Mouse (Mus musculus) left cerebral cortex, postnatal 10 days (tissue): ENCODE results near the gene Rcan2. TPM values are rescaled to one million over a fixed set of nuclear protein-coding genes. Genes with fewer than 3 reads are reported as not detected.

Experiments
- DNase-seq, 2 experiments: peaks; one replicate each; pipeline ENCODE4 v3.0.0; 2021 to 2022; ENCODE audit warnings: low spot score in 2 of 2, mixed read lengths in 1 of 2; ENCODE audit errors: extremely low spot score in 1 of 2
- intact Hi-C: fragments of 180-260 bp; cut with DNase I; formaldehyde crosslinking; loops from one replicate; pipeline ENCODE4 v1.15.1; 2025
- total RNA-seq, 2 experiments: library from RNA; stranded (reverse); gene quantifications; 2 replicates each; pipeline ENCODE4 v1.2.3; 2021

Rcan2 gene
- total RNA-seq, 2 experiments from 2014 or later = 65.5 to 70.4 TPM

DNA sequence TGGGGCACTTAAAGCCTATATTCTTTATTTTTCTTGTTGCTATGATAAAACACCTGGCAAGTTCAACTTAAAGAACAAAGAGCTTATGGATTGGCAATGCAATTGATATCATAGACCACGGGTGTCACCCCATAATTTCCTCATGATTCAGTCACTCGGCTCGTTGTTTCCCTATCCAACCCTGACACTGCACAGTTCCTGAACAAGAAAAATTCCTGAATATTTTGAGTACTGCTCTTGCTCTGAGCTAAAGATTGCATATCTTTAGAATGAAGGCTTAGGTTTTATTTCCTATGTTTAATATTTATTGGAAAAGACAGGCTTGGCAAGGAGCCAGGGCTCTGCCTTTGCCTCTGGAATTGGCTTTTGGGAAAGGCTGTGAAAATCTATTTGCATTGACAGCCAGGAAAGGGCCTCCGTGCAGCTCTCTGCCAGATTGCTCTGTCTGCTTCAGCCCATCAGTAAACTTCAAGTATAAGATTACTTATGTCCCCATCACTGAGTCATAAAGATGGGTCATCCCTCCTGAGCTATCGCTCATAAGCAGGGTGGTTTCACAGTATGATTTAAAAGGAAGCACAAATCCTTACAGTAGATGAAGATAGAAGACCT lies 188.3 kb downstream of the Rcan2 start:
- DNase-seq = no peak
- intact Hi-C loops = no loop called here

- DNase-seq = no peak
- intact Hi-C loops = no loop called here
Observed at GRCm38 (mm10) chr17:43990957-43991383, 189.8 kb downstream of the Rcan2 start.

DNA sequence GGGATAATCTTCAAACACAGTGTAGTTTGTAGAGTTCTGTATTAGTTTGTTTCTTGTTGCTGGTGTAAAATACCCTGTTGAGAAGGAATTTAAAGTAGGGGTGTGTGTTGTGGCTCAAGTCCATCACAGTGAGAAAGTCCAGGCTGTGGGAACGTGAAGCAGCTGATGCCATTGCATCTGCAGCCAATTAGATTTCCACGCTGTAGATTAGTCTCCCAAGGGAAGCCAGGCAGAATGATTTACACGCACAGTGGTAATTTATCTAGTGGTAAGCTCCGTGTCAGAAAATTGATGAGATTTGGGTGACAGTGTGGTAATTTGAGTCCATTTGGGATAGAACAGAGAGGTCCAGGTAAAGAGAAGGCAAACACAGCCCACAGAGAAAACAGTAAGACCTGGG lies 192.9 kb downstream of the Rcan2 start:
- DNase-seq = no peak
- intact Hi-C loops = no loop called here

- intact Hi-C loops = no loop called here
- DNase-seq = no peak
Observed at GRCm38 (mm10) chr17:43997514-43997913, 196.4 kb downstream of the Rcan2 start.

- intact Hi-C loops = no loop called here
Observed at GRCm38 (mm10) chr17:43998095-43998494, 196.9 kb downstream of the Rcan2 start.

DNA sequence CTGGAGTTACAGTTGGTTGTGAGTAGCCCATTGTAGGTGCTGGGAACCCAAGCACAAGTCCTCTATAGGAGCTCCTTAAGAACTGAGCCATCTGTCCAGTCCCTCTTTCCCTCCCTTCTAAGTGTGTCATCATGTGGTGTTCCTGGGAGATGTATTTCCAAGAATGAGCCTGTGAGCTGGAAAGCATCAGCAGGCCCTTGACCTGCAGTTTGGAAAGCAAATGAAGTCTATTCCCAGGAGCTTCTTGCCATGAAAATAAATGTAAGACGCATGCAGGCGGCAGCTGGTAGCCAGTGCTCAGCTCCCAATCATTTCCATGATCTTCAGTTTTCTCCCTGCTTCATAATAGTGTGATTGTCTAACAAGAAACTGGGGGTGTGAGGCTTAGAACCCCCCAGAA lies 203.2 kb downstream of the Rcan2 start:
- intact Hi-C loops = no loop called here
- DNase-seq = no peak

More at GRCm38 (mm10) chr17:43998095-43998494, 196.9 kb downstream of the Rcan2 start:
- no peak for DNase-seq

DNA sequence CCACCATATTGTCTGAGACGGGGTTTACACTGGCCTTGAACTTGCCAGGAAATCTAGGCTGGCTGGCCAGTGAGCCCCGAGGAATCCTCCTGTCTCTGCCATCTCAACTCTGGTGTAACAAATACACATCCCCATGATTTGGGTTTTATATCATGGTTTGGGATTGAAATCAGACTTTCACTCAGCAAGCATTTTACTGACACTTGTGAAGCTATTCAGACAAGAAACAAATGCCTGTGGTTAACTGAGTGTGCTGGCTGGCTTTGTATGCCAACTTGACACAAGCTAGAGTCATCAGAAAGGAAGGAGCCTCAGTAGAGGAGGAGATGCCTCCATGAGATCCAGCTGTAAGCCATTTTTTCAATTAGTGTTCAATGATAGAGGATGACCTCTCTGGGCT lies 206.3 kb downstream of the Rcan2 start:
- intact Hi-C loops = no loop called here
- DNase-seq = no peak

GRCm38 (mm10) chr17:44011917-44012316 lies 210.8 kb downstream of the Rcan2 start:
- intact Hi-C loops = no loop called here
- DNase-seq = no peak

DNA sequence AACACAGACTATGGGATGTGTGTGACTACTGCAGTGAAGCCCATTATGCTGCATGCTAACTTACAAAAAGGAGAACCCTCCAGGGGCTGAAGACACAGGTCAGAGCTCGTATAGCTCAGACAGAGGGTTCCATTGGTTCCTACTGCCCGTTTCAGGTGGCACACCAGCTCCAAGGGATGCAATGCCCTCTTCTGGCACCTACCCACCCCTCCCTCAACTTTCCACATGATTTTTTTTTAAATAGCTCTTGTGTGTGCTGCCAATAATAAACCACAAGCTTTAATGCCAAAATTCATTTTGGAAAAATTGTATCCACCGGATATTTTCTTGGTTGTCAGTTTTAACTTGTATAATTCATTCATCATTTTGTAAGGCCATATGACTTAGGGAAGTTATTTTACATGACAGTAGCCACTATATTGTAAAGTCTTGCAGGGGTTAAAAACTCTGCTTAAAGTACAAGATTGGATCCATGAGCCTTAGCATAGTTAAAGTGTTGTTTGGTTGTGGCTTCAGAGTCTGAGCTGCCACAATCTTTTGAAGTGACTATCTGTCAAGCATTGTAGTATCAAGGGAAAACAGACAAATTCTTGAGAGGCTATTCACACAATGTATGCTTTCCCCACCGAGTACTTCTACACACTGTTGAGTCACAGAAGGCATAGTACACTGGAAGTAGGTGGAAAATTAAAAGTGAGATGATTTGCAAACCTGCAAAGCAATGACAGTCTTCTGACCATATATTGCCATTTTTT lies 212.8 kb downstream of the Rcan2 start:
- DNase-seq = no peak

DNA sequence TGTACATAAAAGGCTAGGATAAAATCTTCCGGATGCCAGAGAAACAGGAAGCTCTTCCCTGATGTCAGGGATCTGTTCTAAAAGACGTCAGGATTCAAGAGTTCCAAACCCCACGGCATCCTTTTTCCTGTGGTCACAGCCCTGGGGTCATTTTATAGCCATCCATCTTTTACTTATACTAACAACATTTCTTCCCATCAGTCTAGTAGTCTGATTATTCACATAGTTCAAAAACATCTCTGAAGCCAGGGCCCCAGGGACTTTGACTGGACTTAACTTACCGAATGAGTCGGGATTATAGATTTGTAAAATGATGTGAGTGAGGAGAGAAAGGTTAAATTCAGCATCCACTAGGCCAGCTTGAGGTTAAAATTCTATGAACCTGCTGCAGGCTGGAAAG lies 215.2 kb downstream of the Rcan2 start:
- no peak for DNase-seq
- intact Hi-C loops = no loop called here

More for the DNA sequence above, 212.8 kb downstream of the Rcan2 start:
- intact Hi-C loops = no loop called here

DNA sequence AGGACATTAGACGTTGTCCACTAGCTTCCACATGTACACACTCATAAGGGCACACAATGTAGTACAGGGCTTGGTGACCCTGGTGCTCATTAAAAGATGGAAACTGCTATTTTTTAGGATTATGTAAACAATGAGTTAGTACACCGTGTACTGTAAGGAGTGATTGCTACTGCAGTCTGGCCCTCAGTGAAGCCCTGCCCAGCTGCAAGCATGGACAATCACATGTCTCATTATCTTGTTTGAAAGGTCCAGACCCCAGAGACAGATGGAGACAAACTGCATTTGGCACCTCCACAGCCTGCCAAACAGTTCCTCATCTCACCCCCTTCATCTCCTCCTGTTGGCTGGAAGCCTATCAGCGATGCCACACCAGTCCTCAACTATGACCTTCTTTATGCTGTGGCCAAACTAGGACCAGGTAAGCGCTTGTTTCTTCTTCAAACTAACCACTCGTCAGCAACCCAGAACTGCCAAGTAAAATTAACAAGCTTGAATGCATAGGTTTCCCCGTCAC lies 219.6 kb downstream of the Rcan2 start:
- intact Hi-C loops = no loop called here

DNA sequence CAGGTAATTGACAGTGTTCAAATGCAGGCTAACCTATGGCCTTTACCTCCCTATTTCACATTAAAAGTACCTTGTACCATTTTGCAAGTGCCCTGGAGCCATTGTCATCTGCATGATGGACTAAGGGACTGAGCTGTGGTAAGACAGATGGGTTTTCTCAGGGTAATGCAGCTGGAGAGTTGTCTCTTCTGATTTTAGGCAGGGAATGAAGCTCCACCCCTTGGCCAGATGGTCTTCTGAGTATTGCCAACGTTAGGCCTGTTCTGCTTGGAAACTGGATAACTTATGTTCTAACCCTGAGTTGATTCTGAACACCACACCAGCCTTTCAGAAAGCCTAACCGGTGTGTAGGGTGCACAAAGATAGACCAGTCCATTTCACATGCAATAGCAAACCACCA lies 222.7 kb downstream of the Rcan2 start:
- DNase-seq = no peak
- intact Hi-C loops = no loop called here

More for the DNA sequence above, 219.6 kb downstream of the Rcan2 start:
- no peak for DNase-seq

- no peak for DNase-seq
- intact Hi-C loops = no loop called here
Observed at GRCm38 (mm10) chr17:44025011-44025410, 223.9 kb downstream of the Rcan2 start.

DNA sequence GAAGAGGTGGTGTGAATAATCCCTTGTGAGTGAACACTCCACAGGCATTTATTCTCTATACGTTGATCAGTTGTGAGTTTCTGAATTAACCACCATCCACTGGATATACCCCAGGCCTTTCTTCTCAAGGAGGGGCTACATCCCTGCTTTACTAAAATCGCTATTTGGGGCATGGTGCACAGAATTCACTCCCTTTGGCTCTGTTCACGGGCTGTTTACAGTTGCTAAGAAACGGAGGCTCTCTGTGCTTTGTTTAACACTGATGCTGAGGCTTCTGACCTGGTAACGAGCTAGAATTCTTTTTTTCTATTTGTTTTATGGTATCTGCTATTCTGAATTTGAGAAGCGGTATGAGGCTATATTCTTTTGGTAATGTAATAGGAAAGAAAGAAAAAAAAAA lies 224.8 kb downstream of the Rcan2 start:
- intact Hi-C loops = no loop called here
- DNase-seq = no peak

DNA sequence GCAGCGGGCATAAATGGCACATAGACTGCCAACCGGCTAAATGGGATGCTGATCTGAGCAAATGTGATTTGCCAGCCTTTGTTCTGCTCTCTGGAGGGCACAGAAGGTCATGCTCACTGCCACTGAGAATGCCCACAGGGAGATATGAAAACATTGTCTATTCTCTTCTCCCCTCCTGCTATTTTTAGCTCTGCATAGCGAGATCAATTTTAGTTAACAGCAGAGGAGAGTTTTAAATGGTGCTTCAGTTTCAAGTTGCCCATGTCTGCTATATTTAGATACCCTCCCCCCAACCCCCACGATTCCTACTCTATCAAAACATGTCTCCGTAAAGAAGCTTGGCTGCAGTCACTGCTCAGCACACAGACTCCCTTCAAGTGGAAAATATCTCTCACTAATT lies 225.2 kb downstream of the Rcan2 start:
- intact Hi-C loops = no loop called here
- DNase-seq = peak in 1 of 2 experiments; percentile 45

GRCm38 (mm10) chr17:44026786-44027185 lies 225.6 kb downstream of the Rcan2 start:
- DNase-seq = no peak
- intact Hi-C loops = no loop called here

- intact Hi-C loops = no loop called here
Observed at GRCm38 (mm10) chr17:44027311-44027710, 226.2 kb downstream of the Rcan2 start.

DNA sequence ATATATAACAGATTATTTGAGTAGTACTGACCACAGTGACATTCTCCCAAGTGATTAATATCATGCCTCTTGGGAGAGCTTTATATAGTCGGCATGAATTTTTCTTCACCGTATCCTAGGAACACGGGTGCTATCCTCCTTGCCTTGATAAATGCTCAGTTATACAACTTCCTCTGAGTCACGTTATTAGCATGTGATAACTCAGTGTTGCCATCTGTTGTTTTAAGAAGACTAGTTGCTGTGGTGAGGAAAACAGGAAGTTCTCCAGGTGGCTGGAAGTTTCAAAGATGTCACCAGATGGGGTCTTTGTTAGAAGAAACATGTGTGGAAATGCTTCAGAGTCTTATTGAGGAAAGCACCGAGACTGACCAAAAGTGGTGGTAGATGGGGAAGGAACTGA lies 228.5 kb downstream of the Rcan2 start:
- DNase-seq = no peak
- intact Hi-C loops = no loop called here

More at GRCm38 (mm10) chr17:44027311-44027710, 226.2 kb downstream of the Rcan2 start:
- no peak for DNase-seq

DNA sequence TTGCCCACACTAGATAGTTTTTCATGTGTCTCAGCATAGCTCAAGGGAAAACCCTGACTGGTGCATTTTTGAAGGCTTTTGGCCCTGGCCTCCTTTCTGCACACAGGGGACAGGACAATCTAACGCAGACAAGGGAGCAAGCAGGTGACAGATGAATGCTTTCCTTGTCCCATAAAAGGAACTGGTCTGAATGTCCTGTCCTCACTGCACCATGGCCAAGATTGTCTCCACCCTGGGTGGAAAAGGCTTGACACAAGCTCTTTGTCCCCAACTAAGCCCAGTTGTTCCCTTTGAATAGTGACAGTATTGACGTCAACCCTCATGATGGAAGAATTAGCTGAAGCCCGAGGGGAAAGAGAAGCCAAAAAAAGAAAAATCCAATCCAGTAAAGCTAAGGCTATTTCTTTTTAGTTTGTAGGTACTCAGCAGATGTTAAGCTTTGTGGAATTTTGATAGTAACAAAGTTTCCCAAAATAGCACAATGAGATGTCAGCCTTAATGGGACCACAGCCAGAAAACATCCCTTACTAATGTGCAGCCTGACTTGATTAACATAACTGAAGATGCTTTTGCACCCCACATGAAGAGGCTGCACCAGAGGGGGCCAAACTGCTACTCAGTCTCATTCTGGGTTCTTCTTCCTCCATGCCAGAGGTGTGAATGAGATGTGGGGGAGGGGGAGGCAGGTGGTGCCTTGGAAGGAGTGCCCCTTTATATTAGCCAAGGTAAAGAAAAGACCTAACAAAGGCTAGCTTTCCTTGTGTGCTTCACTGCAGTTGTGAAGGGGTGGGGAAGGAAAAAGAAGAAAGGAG lies 229.8 kb downstream of the Rcan2 start:
- intact Hi-C loops = no loop called here
- DNase-seq = no peak
